Mouse (Mus musculus) testis, adult 2 months (tissue): ENCODE results near the gene Atg9b.

Experiments
- CTCF ChIP-seq: fragments of 200-500 bp; IDR thresholded peaks from 2 replicates; pipeline ENCODE4 v1.5.1; 2012; ENCODE audit warnings: low read depth, mild to moderate bottlenecking, inconsistent platforms, low read length, moderate library complexity; ENCODE audit not compliant: control insufficient read depth, insufficient read depth, insufficient replicate concordance
- POLR2A ChIP-seq: fragments of 200-500 bp; IDR thresholded peaks from 2 replicates; pipeline ENCODE4 v1.6.1; 2012; ENCODE audit warnings: low read depth, mild to moderate bottlenecking, inconsistent platforms, low read length, moderate library complexity; ENCODE audit not compliant: control insufficient read depth

DNA sequence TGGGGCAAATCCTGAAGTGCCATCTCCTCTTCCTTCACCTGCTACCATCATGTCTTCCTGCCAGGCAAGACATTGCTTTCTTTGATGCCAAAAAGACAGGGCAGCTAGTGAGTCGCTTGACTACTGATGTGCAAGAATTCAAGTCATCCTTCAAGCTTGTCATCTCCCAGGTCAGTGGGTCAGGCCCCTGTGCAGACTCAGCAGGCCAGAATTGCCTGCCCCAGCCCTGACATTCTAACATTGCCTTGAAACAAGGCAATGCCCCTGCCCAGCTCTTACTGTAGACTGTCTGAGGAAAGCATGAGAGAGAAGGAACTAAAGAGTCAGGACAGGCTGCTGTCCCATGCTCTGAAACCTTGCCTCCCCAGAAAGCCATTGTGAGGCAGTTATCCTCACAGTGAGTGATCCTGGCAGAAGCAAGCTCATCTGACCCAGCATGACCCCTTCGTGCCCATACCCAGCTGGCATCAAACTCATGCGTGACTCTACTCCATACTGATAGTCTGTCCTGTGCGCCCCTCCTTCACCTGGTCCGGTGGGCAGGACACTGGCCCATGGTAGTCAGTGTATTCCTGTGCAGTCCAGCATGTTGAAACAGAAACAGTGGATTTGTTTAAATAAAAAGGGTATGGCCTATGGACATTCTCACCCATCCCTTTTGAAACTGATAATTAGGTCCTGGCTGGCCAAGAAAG lies 9.1 kb upstream of the Atg9b start:
- no peak for TF ChIP-seq POLR2A
- TF ChIP-seq CTCF: no peak
